Mouse (Mus musculus): ENCODE measurements around the gene Tssk1. TPM values are rescaled to one million over a fixed set of nuclear protein-coding genes. Genes with fewer than 3 reads are reported as not detected.

Tssk1 gene
- total and polyA plus RNA-seq, 2 experiments from 2014 or later, result 0.07 TPM; not detected in 1

GRCm38 (mm10) chr16:17922163-17922538, 28.1 kb downstream of the Tssk1 start:
- Histone ChIP-seq H3K27ac (ENCODE audit: low read depth, low read length) (peak overlapping the region; percentile 89), H3K27me3 (ENCODE audit: insufficient read depth, low read length) (peaks cover 6% of the 10 kb centered on the region; the same call in 1 of the 2 replicates), H3K4me2 (ENCODE audit: low read depth, low read length, poor library complexity, severe bottlenecking) (peak overlapping the region; percentile 98), H3K9me3 (ENCODE audit: low read length) (no peaks in the 10 kb centered on the region), H3K36me3 (ENCODE audit: insufficient read depth, low read length) (peaks cover 19% of the 10 kb centered on the region), H3K9ac (replicated peaks; ENCODE audit: low read length, poor library complexity, severe bottlenecking) (peak overlapping the region; percentile 81), H3K4me1 (ENCODE audit: insufficient read depth, low read length) (peaks cover 17% of the 10 kb centered on the region; the same call in 1 of the 2 replicates), H3K4me3 (ENCODE audit: low read depth, low read length) (peak overlapping the region; percentile 59)
- WGBS, result under 1% methylated on average over 14 of the region's 14 CpGs
- DNase-seq (ENCODE audit: low spot score) (peak; percentile 29), ATAC-seq (ENCODE audit: low FRiP score) (0 out of 2 replicates have a peak, but pooled peaks have one; percentile 8)
- no peak for TF ChIP-seq CTCF (IDR thresholded peaks at IDR 0.05)

- Histone ChIP-seq H3K4me1 (ENCODE audit: insufficient read depth, low read length) (peaks cover 11% of the 10 kb centered on the region; the same call in 1 of the 2 replicates), H3K27me3 (ENCODE audit: insufficient read depth, low read length) (no peaks in the 10 kb centered on the region), H3K4me2 (ENCODE audit: low read depth, low read length, poor library complexity, severe bottlenecking) (peak overlapping the region; percentile 93), H3K4me3 (ENCODE audit: low read depth, low read length) (peak overlapping the region; percentile 87), H3K9ac (replicated peaks; ENCODE audit: low read length, poor library complexity, severe bottlenecking) (peak overlapping the region; percentile 92), H3K9me3 (ENCODE audit: low read length) (no peaks in the 10 kb centered on the region), H3K36me3 (ENCODE audit: insufficient read depth, low read length) (peaks cover 19% of the 10 kb centered on the region), H3K27ac (ENCODE audit: low read depth, low read length) (peak overlapping the region; percentile 89)
- ATAC-seq (ENCODE audit: low FRiP score) (peak; percentile 45), DNase-seq (ENCODE audit: low spot score) (peak; percentile 20)
- no peak for TF ChIP-seq CTCF (IDR thresholded peaks at IDR 0.05)
- WGBS, result under 1% methylated on average over 64 of the region's 72 CpGs
These were observed 33.5 kb downstream of the Tssk1 start for GRCm38 (mm10) chr16:17927351-17928082.

- H3K27ac ChIP-seq (ENCODE audit: low read depth, low read length), result peak within 1 kb of the TSS; percentile 89
- H3K4me3 ChIP-seq (ENCODE audit: low read depth, low read length), result peak within 1 kb of the TSS; percentile 87
- peak within 1 kb of the TSS; percentile 92 for H3K9ac ChIP-seq (replicated peaks; ENCODE audit: low read length, poor library complexity, severe bottlenecking)
- H3K36me3 ChIP-seq (ENCODE audit: insufficient read depth, low read length), result peaks cover 19% of the 10 kb centered on the region
- peak within 1 kb of the TSS; percentile 93 for H3K4me2 ChIP-seq (ENCODE audit: low read depth, low read length, poor library complexity, severe bottlenecking)
- WGBS, result 1% methylated on average over 47 of the region's 47 CpGs
- DNase-seq (ENCODE audit: low spot score), result peak; percentile 73
- ATAC-seq (ENCODE audit: low FRiP score), result peak; percentile 77
- no peaks in the 10 kb centered on the region for H3K27me3 ChIP-seq (ENCODE audit: insufficient read depth, low read length)
- no peak for TF ChIP-seq CTCF (IDR thresholded peaks at IDR 0.05)
- no peaks in the 10 kb centered on the region for H3K9me3 ChIP-seq (ENCODE audit: low read length)
- H3K4me1 ChIP-seq (ENCODE audit: insufficient read depth, low read length), result peaks cover 9% of the 10 kb centered on the region; the same call in 1 of the 2 replicates
These were observed 34.1 kb downstream of the Tssk1 start, which contains the start of gene Slc25a1 for GRCm38 (mm10) chr16:17928087-17928580. TSS of gene Slc25a1 (minus strand) at chr16:17928219.

- ATAC-seq (ENCODE audit: low FRiP score), result peak; percentile 75
- no peaks in the 10 kb centered on the region for H3K27me3 ChIP-seq (ENCODE audit: insufficient read depth, low read length)
- peaks cover 9% of the 10 kb centered on the region; the same call in 1 of the 2 replicates for H3K4me1 ChIP-seq (ENCODE audit: insufficient read depth, low read length)
- peak overlapping the region; percentile 92 for H3K9ac ChIP-seq (replicated peaks; ENCODE audit: low read length, poor library complexity, severe bottlenecking)
- WGBS, result under 1% methylated on average over 9 of the region's 9 CpGs
- H3K9me3 ChIP-seq (ENCODE audit: low read length), result no peaks in the 10 kb centered on the region
- peak; percentile 92 for DNase-seq (ENCODE audit: low spot score)
- TF ChIP-seq CTCF (IDR thresholded peaks at IDR 0.05), result peak; percentile 79
- H3K4me3 ChIP-seq (ENCODE audit: low read depth, low read length), result peak overlapping the region; percentile 87
- H3K4me2 ChIP-seq (ENCODE audit: low read depth, low read length, poor library complexity, severe bottlenecking), result peak overlapping the region; percentile 93
- H3K27ac ChIP-seq (ENCODE audit: low read depth, low read length), result peak overlapping the region; percentile 89
- H3K36me3 ChIP-seq (ENCODE audit: insufficient read depth, low read length), result peaks cover 19% of the 10 kb centered on the region
These were observed 34.6 kb downstream of the Tssk1 start for GRCm38 (mm10) chr16:17928627-17929104.

- Histone ChIP-seq H3K9ac (replicated peaks; ENCODE audit: low read length, poor library complexity, severe bottlenecking) (0 out of 2 replicates have a peak overlapping the region, but pooled peaks have one; percentile 24), H3K4me3 (ENCODE audit: low read depth, low read length) (no peak overlapping the region), H3K4me1 (ENCODE audit: insufficient read depth, low read length) (peaks cover 9% of the 10 kb centered on the region; the same call in 1 of the 2 replicates), H3K36me3 (ENCODE audit: insufficient read depth, low read length) (peaks cover 19% of the 10 kb centered on the region), H3K27ac (ENCODE audit: low read depth, low read length) (peak overlapping the region; percentile 89), H3K9me3 (ENCODE audit: low read length) (no peaks in the 10 kb centered on the region), H3K27me3 (ENCODE audit: insufficient read depth, low read length) (no peaks in the 10 kb centered on the region), H3K4me2 (ENCODE audit: low read depth, low read length, poor library complexity, severe bottlenecking) (0 out of 2 replicates have a peak overlapping the region, but pooled peaks have one; percentile 93)
- DNase-seq (ENCODE audit: low spot score) (no peak), ATAC-seq (ENCODE audit: low FRiP score) (peak; percentile 6; the same call in 1 of the 2 replicates)
- TF ChIP-seq CTCF (IDR thresholded peaks at IDR 0.05), result no peak
- WGBS, result 0% methylated on average over 2 of the region's 2 CpGs
These were observed 35.2 kb downstream of the Tssk1 start for GRCm38 (mm10) chr16:17929211-17929610.

All from midbrain, postnatal 0 days (tissue).